Mouse (Mus musculus): ENCODE measurements around the gene Nudt4.

DNA sequence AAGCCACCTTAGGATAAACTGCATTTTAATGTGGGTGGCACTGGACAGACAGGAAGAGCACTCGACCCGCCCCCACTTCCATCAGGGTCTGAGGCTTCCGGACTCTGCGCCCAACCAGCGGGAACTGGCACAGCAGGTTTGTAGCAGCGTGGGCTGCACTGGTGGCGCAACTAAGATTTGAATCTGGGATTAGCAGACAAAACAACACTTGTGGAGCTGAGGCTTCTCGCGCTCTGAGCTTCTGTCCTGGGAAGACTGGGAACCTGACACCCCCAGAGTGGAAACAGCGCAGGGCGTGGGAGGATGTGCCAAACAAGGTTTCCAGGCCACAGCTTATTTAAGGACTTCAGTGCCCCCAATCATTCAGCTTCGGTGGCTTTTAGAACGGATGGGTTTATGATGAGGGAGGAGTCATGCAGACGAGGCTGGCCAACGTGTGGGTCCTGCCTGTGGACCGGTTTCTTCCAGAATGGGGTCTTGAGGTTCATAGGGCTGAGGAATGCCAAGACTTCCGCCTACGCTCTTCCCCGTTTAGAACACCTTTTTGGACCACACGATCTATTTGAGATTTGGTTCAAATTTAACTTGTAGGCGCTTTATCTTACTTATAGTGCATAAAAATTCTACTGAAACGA, 41.1 kb upstream of the Nudt4 start:
- TF ChIP-seq CTCF (IDR thresholded peaks at IDR 0.05; ENCODE audit: insufficient read depth, low read depth, low read length) (no peak), POLR2A (IDR thresholded peaks at IDR 0.05; ENCODE audit: insufficient read depth, low read depth, low read length) (no peak)

Measured in olfactory bulb, adult 2 months (tissue).